Mouse (Mus musculus): Measurements from ENCODE around the gene Lmntd1.

GRCm38 (mm10) chr6:145595905-145596304, 18.2 kb downstream of the Lmntd1 start:
- TF ChIP-seq POLR2A (IDR thresholded peaks at IDR 0.05; ENCODE audit: low read depth, low read length), result no peak
- no peak for TF ChIP-seq CTCF (IDR thresholded peaks at IDR 0.05; ENCODE audit: extremely low read depth, insufficient read length, insufficient replicate concordance, low read depth, low read length)

All from small intestine, adult 2 months (tissue).